Mouse (Mus musculus): ENCODE results near the gene Fam107b.

GRCm38 (mm10) chr2:3522558-3522957, 47.7 kb upstream of the Fam107b start:
- TF ChIP-seq POLR2A (IDR thresholded peaks at IDR 0.05; ENCODE audit: low read depth, low read length) (no peak), CTCF (IDR thresholded peaks at IDR 0.05; ENCODE audit: extremely low read depth, insufficient read depth, insufficient read length, insufficient replicate concordance) (no peak)
